Mouse (Mus musculus): ENCODE data around the gene Il16.

Il16 gene

GRCm38 (mm10) chr7:83604180-83604944 lies 141.2 kb downstream of the Il16 start:
- whole genome bisulfite sequencing, result 92% methylated on average over 7 of the region's 7 CpGs

- 64% methylated on average over 8 of the region's 8 CpGs for WGBS
Measured at GRCm38 (mm10) chr7:83599913-83600286, 145.6 kb downstream of the Il16 start.

- WGBS, result 89% methylated on average over 13 of the region's 13 CpGs
Measured at GRCm38 (mm10) chr7:83598997-83599912, 146.3 kb downstream of the Il16 start.

- WGBS, result 93% methylated on average over 3 of the region's 3 CpGs
Measured at GRCm38 (mm10) chr7:83597063-83597462, 148.5 kb downstream of the Il16 start.

- WGBS, result 86% methylated on average over 3 of the region's 3 CpGs
Measured at GRCm38 (mm10) chr7:83594056-83594455, 151.5 kb downstream of the Il16 start.
